Mouse (Mus musculus) thymus, adult 2 months (tissue): ENCODE results near the gene BC005624. TPM values are rescaled to one million over a fixed set of nuclear protein-coding genes. Genes with fewer than 3 reads are reported as not detected.

Source experiments
- DNase-seq: peaks from one replicate; pipeline ENCODE4 v3.0.0; 2021
- H3K27ac ChIP-seq: fragments of 200-500 bp; 2 replicates; pipeline ENCODE4 v1.5.1; 2012; ENCODE audit warnings: low read length, control low read depth; ENCODE audit not compliant: control insufficient read depth, insufficient read depth
- H3K27me3 ChIP-seq: fragments of 200-500 bp; 2 replicates; pipeline ENCODE4 v1.6.1; 2012; ENCODE audit warnings: mild to moderate bottlenecking, low read length, moderate library complexity, mixed read lengths; ENCODE audit not compliant: control insufficient read depth, insufficient read depth
- H3K36me3 ChIP-seq: fragments of 200-500 bp; 2 replicates; pipeline ENCODE4 v1.6.1; 2012; ENCODE audit warnings: mild to moderate bottlenecking, low read length, moderate library complexity; ENCODE audit not compliant: control insufficient read depth, insufficient read depth
- H3K4me1 ChIP-seq: fragments of 200-500 bp; replicated peaks from 2 replicates; pipeline ENCODE4 v1.6.1; 2012; ENCODE audit warnings: low read length; ENCODE audit not compliant: control insufficient read depth, insufficient read depth
- H3K4me3 ChIP-seq: fragments of 200-500 bp; 2 replicates; pipeline ENCODE4 v1.5.1; 2012; ENCODE audit warnings: mild to moderate bottlenecking, low read length, control low read depth, moderate library complexity; ENCODE audit not compliant: control insufficient read depth, insufficient read depth
- CTCF ChIP-seq: fragments of 200-500 bp; IDR thresholded peaks from 2 replicates; pipeline ENCODE4 v1.5.1; 2012; ENCODE audit warnings: mild to moderate bottlenecking, control low read depth, low read length, moderate library complexity, borderline replicate concordance; ENCODE audit not compliant: control insufficient read depth, poor library complexity, insufficient read depth; ENCODE audit errors: extremely low read depth
- POLR2A ChIP-seq: fragments of 200-500 bp; IDR thresholded peaks from 2 replicates; pipeline ENCODE4 v1.6.1; 2012; ENCODE audit warnings: mild to moderate bottlenecking, low read length, control low read depth, moderate library complexity; ENCODE audit not compliant: control insufficient read depth, poor library complexity, insufficient read depth; ENCODE audit errors: extremely low read depth
- WGBS: fragments of 180-500 bp; shearing (Covaris S2); methylation state at CpG from one replicate; pipeline ENCODE4 v1.1.7; 2018; 5-methylcytosine and 5-hydroxymethylcytosine counted together
- polyA plus RNA-seq: library from polyadenylated mRNA; depleted of rRNA; stranded (reverse); fragments of >200 nt; gene quantifications from 2 replicates; pipeline ENCODE4 v1.2.3, GENCODE M21; 2012; rRNA removed

Gene BC005624
- polyA plus RNA-seq, 1 experiment, result 37.9 TPM

- peaks cover 10% of the 10 kb centered on the region for H3K4me1 ChIP-seq
- DNase-seq, result no peak
- WGBS, result 76% methylated on average over 3 of the region's 3 CpGs
- TF ChIP-seq CTCF (no peak), POLR2A (no peak)
- no peaks in the 10 kb centered on the region for H3K36me3 ChIP-seq
- no peaks in the 10 kb centered on the region for H3K27me3 ChIP-seq
- no peak overlapping the region for H3K4me3 ChIP-seq
- H3K27ac ChIP-seq, result no peak overlapping the region
Observed at GRCm38 (mm10) chr2:30923099-30923498, 58.9 kb downstream of the BC005624 start.

Other genes starting within 250 kb of the BC005624 start
- gene 1700001O22Rik, start 178.5 kb downstream of the BC005624 start, polyA plus RNA-seq, result 4.0 and 5.2 TPM in 2 replicates
- gene Ntmt1, start 174.4 kb downstream of the BC005624 start, polyA plus RNA-seq, result 30.5 and 33.9 TPM in 2 replicates
- 97.6 and 103 TPM in 2 replicates for gene Asb6, start 151.9 kb downstream of the BC005624 start, polyA plus RNA-seq
- 2.2 and 2.5 TPM in 2 replicates for gene Prrx2, start 147.2 kb downstream of the BC005624 start, polyA plus RNA-seq
- 10.1 and 12.3 TPM in 2 replicates for gene Ptges, start 52.3 kb downstream of the BC005624 start, polyA plus RNA-seq
- 35.5 and 41.7 TPM in 2 replicates for gene Tor1b, start 29.2 kb downstream of the BC005624 start, polyA plus RNA-seq
- gene Tor1a, start 14.3 kb downstream of the BC005624 start, polyA plus RNA-seq, result 61.1 and 65.7 TPM in 2 replicates
- 21.0 and 24.9 TPM in 2 replicates for gene Usp20, start 78 bp upstream of the BC005624 start, polyA plus RNA-seq
- gene Fnbp1, start 159.8 kb upstream of the BC005624 start, polyA plus RNA-seq, result 148 and 160 TPM in 2 replicates
- 33.2 and 34.6 TPM in 2 replicates for gene Gpr107, start 170.1 kb upstream of the BC005624 start, polyA plus RNA-seq